Mouse (Mus musculus) adrenal gland, adult 2 months (tissue): ENCODE results near the gene Clp1. TPM values are rescaled to one million over a fixed set of nuclear protein-coding genes. Genes with fewer than 3 reads are reported as not detected.
A peak's percentile ranks its signal among the peaks of the same experiment; 100 is the strongest.

ENCODE experiments used
- DNase-seq: peaks from one replicate; pipeline ENCODE4 v3.0.0; 2021
- microRNA-seq, 2 experiments: library from miRNA; unstranded; fragments of <30 nt; microRNA quantifications; one replicate each; pipeline ENCODE4 v1.2.0; 2021
- polyA plus RNA-seq: library from polyadenylated mRNA; depleted of rRNA; stranded (reverse); fragments of >200 nt; gene quantifications from 2 replicates; pipeline ENCODE4 v1.2.3, GENCODE M21; 2012; rRNA removed
- total RNA-seq, 2 experiments: library from RNA; stranded (reverse); gene quantifications; 2 replicates each; pipeline ENCODE4 v1.2.3; 2021

Gene Clp1
- total and polyA plus RNA-seq, 3 experiments: 5.3 to 16.8 (median 11.4) TPM

- DNase-seq: no peak
Measured at GRCm38 (mm10) chr2:84714422-84714810, 12.7 kb downstream of the Clp1 start.

- DNase-seq: no peak
Measured at GRCm38 (mm10) chr2:84711898-84712297, 15.3 kb downstream of the Clp1 start.

GRCm38 (mm10) chr2:84707523-84707922 lies 19.6 kb downstream of the Clp1 start:
- no peak for DNase-seq

- DNase-seq: no peak
Measured at GRCm38 (mm10) chr2:84705295-84705694, 21.9 kb downstream of the Clp1 start.

- no peak for DNase-seq
Measured at GRCm38 (mm10) chr2:84704329-84704728, 22.8 kb downstream of the Clp1 start.

GRCm38 (mm10) chr2:84703497-84703896 lies 23.7 kb downstream of the Clp1 start:
- no peak for DNase-seq

GRCm38 (mm10) chr2:84695007-84695695 lies 32.0 kb downstream of the Clp1 start:
- DNase-seq: no peak

- no peak for DNase-seq
Measured at GRCm38 (mm10) chr2:84690050-84690449, 37.1 kb downstream of the Clp1 start.

- no peak for DNase-seq
Measured at GRCm38 (mm10) chr2:84688080-84688844, 38.9 kb downstream of the Clp1 start.

GRCm38 (mm10) chr2:84682605-84683183 lies 44.5 kb downstream of the Clp1 start:
- DNase-seq: no peak

- DNase-seq: no peak
Measured at GRCm38 (mm10) chr2:84679016-84679415, 48.1 kb downstream of the Clp1 start, which contains the start of gene Tmx2. TSS of gene Tmx2 (minus strand) at chr2:84679140.

- peak; percentile 96 for DNase-seq
Measured at GRCm38 (mm10) chr2:84677968-84678880, 48.9 kb downstream of the Clp1 start, which contains the start of the genes Gm28635 and Med19. TSS of gene Gm28635 (minus strand) at chr2:84678041. TSS of gene Med19 (plus strand) at chr2:84678402.

- DNase-seq: no peak
Measured at GRCm38 (mm10) chr2:84677270-84677967, 49.7 kb downstream of the Clp1 start.

Small RNA genes lying within 50 kb of the gene (microRNA-seq; reads per million reads assigned to microRNA genes)
- gene Mir130a: 3,158 to 3,194 reads per million in 2 experiments

Other genes with a start within 250 kb of the Clp1 start
- gene Ctnnd1, start 76.6 kb downstream of the Clp1 start, total RNA-seq: 100 to 1,000 TPM; 112 to 135 TPM
- 20.4 and 25.8 TPM in 2 replicates for gene Ctnnd1, start 76.6 kb downstream of the Clp1 start, polyA plus RNA-seq
- under 1 TPM in 1 of 2 experiments, not detected in 1; 0.09 TPM for gene Btbd18, start 68.3 kb downstream of the Clp1 start, total RNA-seq
- gene Btbd18, start 68.3 kb downstream of the Clp1 start, polyA plus RNA-seq: 0.03 TPM in 1 of 2 replicates, not detected in the other
- 10 to 100 TPM; 19.2 to 29.8 TPM for gene Selenoh, start 56.6 kb downstream of the Clp1 start, total RNA-seq
- 42.2 and 63.0 TPM in 2 replicates for gene Selenoh, start 56.6 kb downstream of the Clp1 start, polyA plus RNA-seq
- gene Gm28635, start 49.3 kb downstream of the Clp1 start, total RNA-seq: not detected
- gene Gm28635, start 49.3 kb downstream of the Clp1 start, polyA plus RNA-seq: not detected in 2 replicates
- gene Med19, start 48.9 kb downstream of the Clp1 start, total RNA-seq: 10 to 100 TPM; 24.3 to 24.8 TPM
- 12.3 and 15.1 TPM in 2 replicates for gene Med19, start 48.9 kb downstream of the Clp1 start, polyA plus RNA-seq
- gene Tmx2, start 48.2 kb downstream of the Clp1 start, total RNA-seq: 100 to 1,000 TPM; 168 to 175 TPM
- 32.0 and 157 TPM in 2 replicates for gene Tmx2, start 48.2 kb downstream of the Clp1 start, polyA plus RNA-seq
- gene Zdhhc5, start 12.2 kb downstream of the Clp1 start, total RNA-seq: 10 to 100 TPM; 61.7 to 74.4 TPM
- 37.5 and 46.3 TPM in 2 replicates for gene Zdhhc5, start 12.2 kb downstream of the Clp1 start, polyA plus RNA-seq
- 1 to 10 TPM; 3.8 to 7.2 TPM for gene Ypel4, start 6.7 kb upstream of the Clp1 start, total RNA-seq
- gene Ypel4, start 6.7 kb upstream of the Clp1 start, polyA plus RNA-seq: 9.8 and 17.2 TPM in 2 replicates
- 1 to 10 TPM in 1 of 2 experiments, under 1 TPM in 1; 0.98 to 2.6 TPM for gene Gm19426, start 16.3 kb upstream of the Clp1 start, total RNA-seq
- gene Gm19426, start 16.3 kb upstream of the Clp1 start, polyA plus RNA-seq: 0.65 and 1.0 TPM in 2 replicates
- 100 to 1,000 TPM in 1 of 2 experiments, 10 to 100 TPM in 1; 91.2 to 127 TPM for gene Serping1, start 48.1 kb upstream of the Clp1 start, total RNA-seq
- gene Serping1, start 48.1 kb upstream of the Clp1 start, polyA plus RNA-seq: 129 and 154 TPM in 2 replicates
- 10 to 100 TPM; 15.7 to 18.8 TPM for gene Ube2l6, start 71.5 kb upstream of the Clp1 start, total RNA-seq
- 13.8 and 15.1 TPM in 2 replicates for gene Ube2l6, start 71.5 kb upstream of the Clp1 start, polyA plus RNA-seq
- gene Smtnl1, start 95.3 kb upstream of the Clp1 start, total RNA-seq: not detected
- gene Smtnl1, start 95.3 kb upstream of the Clp1 start, polyA plus RNA-seq: not detected in 2 replicates
- gene Timm10, start 99.6 kb upstream of the Clp1 start, total RNA-seq: 10 to 100 TPM; 38.5 to 59.6 TPM
- 17.0 and 19.2 TPM in 2 replicates for gene Timm10, start 99.6 kb upstream of the Clp1 start, polyA plus RNA-seq
- 10 to 100 TPM in 1 of 2 experiments, 1 to 10 TPM in 1; 4.4 to 12.7 TPM for gene Slc43a1, start 111.5 kb upstream of the Clp1 start, total RNA-seq
- 10.1 and 14.3 TPM in 2 replicates for gene Slc43a1, start 111.5 kb upstream of the Clp1 start, polyA plus RNA-seq
- gene Rtn4rl2, start 159.4 kb upstream of the Clp1 start, total RNA-seq: 1 to 10 TPM; 1.1 to 1.5 TPM
- gene Rtn4rl2, start 159.4 kb upstream of the Clp1 start, polyA plus RNA-seq: 11.5 and 17.5 TPM in 2 replicates
- 10 to 100 TPM; 62.5 to 80.9 TPM for gene Slc43a3, start 209.2 kb upstream of the Clp1 start, total RNA-seq
- 57.5 and 59.7 TPM in 2 replicates for gene Slc43a3, start 209.2 kb upstream of the Clp1 start, polyA plus RNA-seq